Mouse (Mus musculus) CH12.LX (cell line): ENCODE data around the gene Grin2a. TPM values are rescaled to one million over a fixed set of nuclear protein-coding genes. Genes with fewer than 3 reads are reported as not detected.

Experiments
- DNase-seq: peaks from one replicate; pipeline ENCODE4 v3.0.0-alpha.2; 2013; ENCODE audit errors: extremely low read depth
- H3K27ac ChIP-seq: 2 replicates; pipeline ENCODE4 v1.5.1; 2012; ENCODE audit warnings: low read depth, mild to moderate bottlenecking, control low read depth, moderate library complexity; ENCODE audit not compliant: insufficient read depth
- H3K27me3 ChIP-seq: replicated peaks from 2 replicates; pipeline ENCODE3; 2012; ENCODE audit warnings: inconsistent platforms
- H3K36me3 ChIP-seq, 2 experiments: replicated peaks in 1 of 2; 2 replicates each; pipeline versions ENCODE3 to v1.6.1; 2012; ENCODE audit warnings: inconsistent platforms in 1 of 2, low read length in 1 of 2, mild to moderate bottlenecking in 1 of 2, mixed read lengths in 1 of 2, moderate library complexity in 1 of 2; ENCODE audit not compliant: control insufficient read depth in 1 of 2, insufficient read depth in 1 of 2
- H3K4me1 ChIP-seq, 2 experiments: 2 replicates each; pipeline ENCODE4 v1.6.1; 2012; ENCODE audit warnings: inconsistent platforms in 1 of 2, moderate library complexity in 1 of 2; ENCODE audit not compliant: insufficient read depth in 2 of 2, control insufficient read depth in 1 of 2
- H3K4me2 ChIP-seq: 2 replicates; pipeline ENCODE4 v1.6.1; 2012; ENCODE audit warnings: low read depth, mild to moderate bottlenecking, control low read depth; ENCODE audit not compliant: poor library complexity, insufficient read depth, severe bottlenecking
- H3K4me3 ChIP-seq, 3 experiments: fragments of 150-350 bp in 1 of 3; sonication (generic) in 1 of 3; replicated peaks in 1 of 3; 2 replicates each; pipeline versions ENCODE3 to v1.5.1; 2011 to 2012; ENCODE audit warnings: low read depth in 2 of 3, low read length in 2 of 3, mild to moderate bottlenecking in 2 of 3, moderate library complexity in 2 of 3, control low read depth in 1 of 3, improper control_type of control experiment in 1 of 3, inconsistent platforms in 1 of 3, mixed read lengths in 1 of 3; ENCODE audit not compliant: poor library complexity in 1 of 3
- H3K79me2 ChIP-seq: replicated peaks from 2 replicates; pipeline ENCODE4 v1.6.1; 2012; ENCODE audit warnings: mild to moderate bottlenecking, moderate library complexity; ENCODE audit not compliant: control insufficient read depth, poor library complexity, insufficient read depth, severe bottlenecking; ENCODE audit errors: extremely low read depth
- H3K9ac ChIP-seq: 2 replicates; pipeline ENCODE4 v1.6.1; 2012; ENCODE audit warnings: low read depth, mild to moderate bottlenecking, control low read depth, moderate library complexity; ENCODE audit not compliant: insufficient read depth
- H3K9me3 ChIP-seq: replicated peaks from 2 replicates; pipeline ENCODE3; 2012; ENCODE audit warnings: low read length, inconsistent platforms, mixed read lengths
- BHLHE40 ChIP-seq: IDR thresholded peaks from 2 replicates; pipeline ENCODE4 v1.6.1; 2011; ENCODE audit warnings: mild to moderate bottlenecking, low read depth, low read length, improper control_type of control experiment
- CHD1 ChIP-seq: IDR thresholded peaks from 2 replicates; pipeline ENCODE4 v1.6.1; 2012; ENCODE audit warnings: low read depth, low read length, improper control_type of control experiment, inconsistent platforms
- CHD2 ChIP-seq: IDR thresholded peaks from 2 replicates; pipeline ENCODE4 v1.6.1; 2011; ENCODE audit warnings: low read length, improper control_type of control experiment
- CTCF ChIP-seq, 2 experiments: IDR thresholded peaks in 1 of 2; conservative IDR thresholded peaks in 1 of 2; 2 replicates each; pipeline ENCODE4 v1.5.1; 2011 to 2012; ENCODE audit warnings: low read depth in 2 of 2, low read length in 2 of 2, improper control_type of control experiment in 1 of 2, inconsistent platforms in 1 of 2, mild to moderate bottlenecking in 1 of 2, moderate library complexity in 1 of 2
- E2F4 ChIP-seq: IDR thresholded peaks from 2 replicates; pipeline ENCODE4 v1.6.1; 2011; ENCODE audit warnings: low read depth, low read length, improper control_type of control experiment; ENCODE audit not compliant: insufficient replicate concordance
- EP300 ChIP-seq: IDR thresholded peaks from 2 replicates; pipeline ENCODE4 v1.6.1; 2011; ENCODE audit warnings: low read length, improper control_type of control experiment
- ETS1 ChIP-seq: conservative IDR thresholded peaks from 2 replicates; pipeline ENCODE4 v1.6.1; 2012; ENCODE audit warnings: low read depth, mild to moderate bottlenecking, inconsistent platforms, low read length, improper control_type of control experiment, moderate library complexity
- GABPA ChIP-seq: IDR thresholded peaks from 2 replicates; pipeline ENCODE4 v1.6.1; 2012; ENCODE audit warnings: low read depth, low read length, improper control_type of control experiment, inconsistent platforms; ENCODE audit not compliant: insufficient replicate concordance
- HCFC1 ChIP-seq: IDR thresholded peaks from 2 replicates; pipeline ENCODE4 v1.6.1; 2012; ENCODE audit warnings: low read depth, mild to moderate bottlenecking, inconsistent platforms, low read length, improper control_type of control experiment
- IRF4 ChIP-seq: IDR thresholded peaks from 2 replicates; pipeline ENCODE4 v1.6.1; 2014; ENCODE audit warnings: low read depth, mild to moderate bottlenecking, inconsistent platforms, low read length, improper control_type of control experiment
- JUN ChIP-seq: IDR thresholded peaks from 2 replicates; pipeline ENCODE4 v1.6.1; 2011; ENCODE audit warnings: low read depth, mild to moderate bottlenecking, low read length, improper control_type of control experiment, moderate library complexity; ENCODE audit not compliant: insufficient read depth
- JUND ChIP-seq: conservative IDR thresholded peaks from 2 replicates; pipeline ENCODE4 v1.6.1; 2011; ENCODE audit warnings: low read depth, low read length, improper control_type of control experiment
- KAT2A ChIP-seq: IDR thresholded peaks from 2 replicates; pipeline ENCODE4 v1.6.1; 2012; ENCODE audit warnings: low read length, improper control_type of control experiment, inconsistent platforms; ENCODE audit not compliant: insufficient replicate concordance
- MAFK ChIP-seq: IDR thresholded peaks from 2 replicates; pipeline ENCODE4 v1.6.1; 2011; ENCODE audit warnings: low read length, improper control_type of control experiment; ENCODE audit not compliant: insufficient replicate concordance
- MAZ ChIP-seq: IDR thresholded peaks from 2 replicates; pipeline ENCODE4 v1.6.1; 2012; ENCODE audit warnings: low read depth, mild to moderate bottlenecking, inconsistent platforms, low read length, improper control_type of control experiment, moderate library complexity
- MEF2A ChIP-seq: IDR thresholded peaks from 2 replicates; pipeline ENCODE4 v1.6.1; 2014; ENCODE audit warnings: low read depth, mild to moderate bottlenecking, inconsistent platforms, low read length, improper control_type of control experiment, borderline replicate concordance
- MXI1 ChIP-seq: IDR thresholded peaks from 2 replicates; pipeline ENCODE4 v1.6.1; 2011; ENCODE audit warnings: mild to moderate bottlenecking, low read depth, low read length, improper control_type of control experiment
- MYC ChIP-seq: IDR thresholded peaks from 2 replicates; pipeline ENCODE4 v1.6.1; 2011; ENCODE audit warnings: low read depth, mild to moderate bottlenecking, improper control_type of control experiment, low read length
- NELFE ChIP-seq: IDR thresholded peaks from 2 replicates; pipeline ENCODE4 v1.6.1; 2011; ENCODE audit warnings: low read depth, low read length, improper control_type of control experiment
- NRF1 ChIP-seq: IDR thresholded peaks from 2 replicates; pipeline ENCODE4 v1.6.1; 2014; ENCODE audit warnings: low read depth, mild to moderate bottlenecking, inconsistent platforms, low read length, improper control_type of control experiment, moderate library complexity
- PAX5 ChIP-seq: IDR thresholded peaks from 2 replicates; pipeline ENCODE4 v1.6.1; 2012; ENCODE audit warnings: low read length, inconsistent platforms, mixed read lengths
- POLR2AphosphoS2 ChIP-seq: IDR thresholded peaks from 2 replicates; pipeline ENCODE4 v1.6.1; 2011; ENCODE audit warnings: low read depth, low read length, improper control_type of control experiment
- SIN3A ChIP-seq: IDR thresholded peaks from 2 replicates; pipeline ENCODE4 v1.6.1; 2012; ENCODE audit warnings: low read length, improper control_type of control experiment, inconsistent platforms
- SMC3 ChIP-seq: IDR thresholded peaks from 2 replicates; pipeline ENCODE4 v1.6.1; 2011; ENCODE audit warnings: low read depth, low read length, improper control_type of control experiment
- TBP ChIP-seq: conservative IDR thresholded peaks from 2 replicates; pipeline ENCODE4 v1.6.1; 2011; ENCODE audit warnings: low read depth, low read length, improper control_type of control experiment
- TCF12 ChIP-seq: IDR thresholded peaks from 2 replicates; pipeline ENCODE4 v1.6.1; 2014; ENCODE audit warnings: low read depth, mild to moderate bottlenecking, inconsistent platforms, low read length, improper control_type of control experiment
- UBTF ChIP-seq: IDR thresholded peaks from 2 replicates; pipeline ENCODE4 v1.6.1; 2012; ENCODE audit warnings: low read depth, mild to moderate bottlenecking, inconsistent platforms, low read length, improper control_type of control experiment, moderate library complexity
- USF2 ChIP-seq: conservative IDR thresholded peaks from 2 replicates; pipeline ENCODE4 v1.6.1; 2011; ENCODE audit warnings: low read depth, low read length, improper control_type of control experiment
- ZC3H11A ChIP-seq: IDR thresholded peaks from 2 replicates; pipeline ENCODE4 v1.6.1; 2012; ENCODE audit warnings: low read depth, mild to moderate bottlenecking, inconsistent platforms, low read length, improper control_type of control experiment
- ZKSCAN1 ChIP-seq: IDR thresholded peaks from 2 replicates; pipeline ENCODE4 v1.6.1; 2012; ENCODE audit warnings: low read depth, inconsistent platforms, low read length, improper control_type of control experiment, borderline replicate concordance
- ZMIZ1 ChIP-seq: IDR thresholded peaks from 2 replicates; pipeline ENCODE4 v1.6.1; 2012; ENCODE audit warnings: low read depth, mild to moderate bottlenecking, inconsistent platforms, low read length, improper control_type of control experiment
- dilution Hi-C: fragments of 300-500 bp; cut with MboI; formaldehyde crosslinking; loops from 2 replicates; pipeline ENCODE4 v1.14.3; 2020; ENCODE audit warnings: low sequenced_read_pairs; ENCODE audit not compliant: extremely low pct_unique_long_range_greater_than_20kb, extremely low pct_ligation_motif_present
- in situ Hi-C: fragments of 300-500 bp; cut with MboI; formaldehyde crosslinking; loops from 3 replicates; pipeline ENCODE4 v1.14.3; 2019; ENCODE audit warnings: low sequenced_read_pairs, low pct_ligation_motif_present, low pct_unique_long_range_greater_than_20kb, mixed read lengths
- polyA plus RNA-seq: library from polyadenylated mRNA; unstranded; fragments of >175 nt; gene quantifications from 2 replicates; pipeline ENCODE4 v1.2.1, GENCODE M21; 2012; ENCODE audit warnings: low read depth; ENCODE audit not compliant: insufficient read length
- total RNA-seq, 2 experiments: library from RNA; depleted of rRNA; stranded (reverse); fragments of 300-350 nt in 1 of 2; fragments of >200 nt in 1 of 2; gene quantifications; 2 replicates each; pipeline ENCODE4 v1.2.3; 2012 to 2014

Grin2a gene
- total and polyA plus RNA-seq, 3 experiments, result not detected

DNA sequence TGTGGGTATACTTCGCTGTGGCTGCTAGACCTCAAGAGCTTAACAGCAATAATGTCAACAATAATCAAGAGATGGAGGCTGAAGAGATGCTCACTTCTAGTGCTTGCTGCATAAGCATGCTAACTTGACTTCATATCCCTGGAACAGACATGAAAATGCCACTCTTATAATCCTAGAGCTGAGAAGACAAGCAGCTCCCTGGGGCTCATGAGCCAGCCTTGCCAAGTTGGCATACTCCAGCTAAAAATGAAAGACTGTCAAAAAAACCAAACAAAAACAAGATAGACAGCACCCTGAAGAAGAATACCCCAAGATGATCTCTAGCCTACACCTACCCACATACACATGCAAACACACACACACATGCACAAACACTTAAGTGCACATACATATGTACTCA lies 95.2 kb downstream of the Grin2a start:
- Histone ChIP-seq H3K79me2 (no peaks in the 10 kb centered on the region), H3K9ac (no peak overlapping the region), H3K4me1 (no peaks in the 10 kb centered on the region), H3K9me3 (no peaks in the 10 kb centered on the region), H3K4me2 (no peak overlapping the region), H3K27ac (no peak overlapping the region), H3K4me3 (no peak overlapping the region), H3K36me3 (no peaks in the 10 kb centered on the region), H3K27me3 (peaks cover 35% of the 10 kb centered on the region)
- no peak for DNase-seq
- in situ Hi-C loops, result no loop called here
- dilution Hi-C loops, result no loop called here
- TF ChIP-seq TCF12 (no peak), MYC (no peak)

DNA sequence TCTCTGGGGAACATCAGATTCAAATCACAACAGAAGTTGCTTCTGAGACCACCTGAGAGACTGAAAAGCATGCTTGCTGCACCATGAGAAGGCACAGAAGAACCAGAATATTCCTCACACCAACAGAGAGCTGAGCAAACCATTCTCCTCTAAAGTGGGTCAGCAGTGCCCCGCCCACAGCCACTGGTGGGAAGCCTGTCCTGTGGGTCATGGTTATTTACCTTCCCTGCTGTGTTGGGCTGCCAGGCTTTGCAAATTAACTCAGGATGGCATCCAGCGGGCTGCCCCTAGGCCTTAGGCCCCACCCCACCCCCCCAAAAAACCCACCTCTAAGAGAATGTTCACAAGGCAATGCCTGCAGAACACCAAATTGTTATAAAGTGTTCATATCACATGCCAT lies 96.2 kb downstream of the Grin2a start:
- Histone ChIP-seq H3K4me2 (no peak overlapping the region), H3K79me2 (no peaks in the 10 kb centered on the region)
- dilution Hi-C loops, result no loop called here

DNA sequence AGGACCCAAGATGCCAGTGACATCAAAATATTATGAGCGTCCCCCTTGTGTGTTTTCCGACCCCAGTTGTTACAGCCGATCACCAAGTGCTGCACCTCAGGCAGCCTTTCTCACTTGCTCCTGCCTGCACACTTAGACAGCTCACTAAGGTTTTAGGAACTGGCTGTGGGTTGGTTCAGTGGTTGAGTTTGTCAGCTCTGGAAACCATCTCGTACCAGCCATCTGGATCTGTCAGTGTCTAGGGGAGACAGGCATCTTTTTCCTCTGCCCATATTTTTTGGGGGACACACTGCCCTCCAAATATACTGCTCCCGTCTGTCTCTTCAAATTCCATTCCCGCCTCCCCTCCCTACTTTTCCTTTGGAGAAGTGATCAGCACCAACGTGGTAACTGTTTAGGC lies 99.8 kb downstream of the Grin2a start:
- no peaks in the 10 kb centered on the region for H3K36me3 ChIP-seq
- no peak overlapping the region for H3K27ac ChIP-seq
- in situ Hi-C loops (no loop called here), dilution Hi-C loops (no loop called here)
- H3K4me1 ChIP-seq, result no peaks in the 10 kb centered on the region
- H3K9ac ChIP-seq, result no peak overlapping the region
- no peak overlapping the region for H3K4me2 ChIP-seq
- no peaks in the 10 kb centered on the region for H3K79me2 ChIP-seq
- no peaks in the 10 kb centered on the region for H3K9me3 ChIP-seq
- no peak for DNase-seq
- H3K4me3 ChIP-seq, result no peak overlapping the region
- TF ChIP-seq JUN (no peak), CHD2 (no peak), JUND (no peak), UBTF (no peak), ETS1 (no peak), SMC3 (no peak), MYC (no peak), GABPA (no peak), MAFK (no peak), MEF2A (no peak), CTCF (conservative IDR thresholded peaks at IDR 0.05 in 1 of 2, IDR thresholded peaks at IDR 0.05 in 1 of 2; ENCODE audit: low read depth in 2 of 2, low read length in 2 of 2) (no peak), POLR2AphosphoS2 (no peak), ZMIZ1 (no peak), E2F4 (no peak), NRF1 (no peak), EP300 (no peak), MXI1 (no peak), PAX5 (no peak)
- H3K27me3 ChIP-seq, result peaks cover 42% of the 10 kb centered on the region

More for the DNA sequence above, 96.2 kb downstream of the Grin2a start:
- no peak overlapping the region for H3K27ac ChIP-seq
- H3K36me3 ChIP-seq, result no peaks in the 10 kb centered on the region
- in situ Hi-C loops, result no loop called here
- H3K4me3 ChIP-seq, result no peak overlapping the region
- no peaks in the 10 kb centered on the region for H3K4me1 ChIP-seq
- no peaks in the 10 kb centered on the region for H3K9me3 ChIP-seq
- peaks cover 40% of the 10 kb centered on the region for H3K27me3 ChIP-seq
- H3K9ac ChIP-seq, result no peak overlapping the region
- no peak for TF ChIP-seq IRF4
- TF ChIP-seq SIN3A, result no peak
- TF ChIP-seq ZKSCAN1, result no peak
- no peak for TF ChIP-seq ZC3H11A
- TF ChIP-seq KAT2A, result no peak
- no peak for TF ChIP-seq CHD1
- no peak for TF ChIP-seq MAZ
- TF ChIP-seq TBP, result no peak
- no peak for TF ChIP-seq BHLHE40
- no peak for TF ChIP-seq MEF2A
- TF ChIP-seq HCFC1, result no peak
- TF ChIP-seq SMC3, result no peak
- no peak for TF ChIP-seq TCF12
- no peak for TF ChIP-seq USF2
- no peak for TF ChIP-seq NELFE
- no peak for DNase-seq
